26 mouse cellular contexts compared by ENCODE assay signal in the genomic region with DNA sequence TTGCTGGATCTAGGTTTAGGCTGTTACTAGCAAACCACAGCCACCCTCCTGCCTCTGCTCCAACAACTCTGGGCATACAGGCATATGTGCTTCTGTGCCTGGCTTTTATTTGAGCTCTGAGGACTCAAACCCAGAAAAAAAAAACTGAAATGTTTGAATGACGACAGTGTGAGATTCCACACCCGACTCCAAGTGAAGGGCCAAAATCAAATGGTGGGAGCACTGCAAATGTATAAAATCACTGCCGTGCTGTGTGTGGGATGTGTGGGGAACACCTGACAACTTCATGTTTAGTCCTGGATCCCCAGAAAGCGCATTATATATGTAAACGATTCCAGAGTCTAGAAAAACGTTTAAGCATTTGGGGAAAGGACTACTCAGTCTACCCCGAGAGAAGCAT.
DNase-seq lines count a peak whose midpoint lies in the region; ATAC-seq lines count a peak whose summit lies in the region.
"Had no signal": no experiment of that assay in that cellular context is flagged by ENCODE, and none has a peak within 500 bp of the region (broad histone marks: within the 10 kb centered on the region; RNA-seq: fewer than 3 reads in every experiment).

No protein-coding gene starts in this region.

- no peak for DNase-seq in frontal cortex, postnatal 10 days (ENCODE audit: low spot score in 2 of 2)
- peak; percentile 23 for DNase-seq in right cerebral cortex, adult 18-20 months
- no peak for DNase-seq in right cerebral cortex, postnatal 36 days (ENCODE audit: low spot score in 2 of 2)
- no peak for DNase-seq in limb, embryonic 10.5 days (ENCODE audit: low spot score)
- DNase-seq: adrenal gland, postnatal 10 days; adrenal gland, postnatal 36 days; B cell, adult 2 months; cerebellum, adult 11 months; cerebellum, adult 2 months; cerebellum, postnatal 10 days; cerebellum, postnatal 36 days; gastrocnemius, adult 2 months; gastrocnemius, postnatal 14 days; heart, adult 11 months had no signal

- no peak overlapping the region for H3K4me2 ChIP-seq in hindbrain, embryonic 13.5 days
- H3K4me2 ChIP-seq: embryonic facial prominence, embryonic 13.5 days; forebrain, embryonic 15.5 days; heart, embryonic 11.5 days; hindbrain, embryonic 12.5 days; intestine, embryonic 15.5 days had no signal

- 72% methylated on average over 7 of the region's 7 CpGs for WGBS in limb, embryonic 10.5 days
- 51% methylated on average over 7 of the region's 7 CpGs for WGBS in hindbrain, embryonic 13.5 days

- H3K36me3 ChIP-seq in limb, embryonic 10.5 days, result no peaks in the 10 kb centered on the region
- no peaks in the 10 kb centered on the region for H3K36me3 ChIP-seq in hindbrain, embryonic 13.5 days
- H3K36me3 ChIP-seq: embryonic facial prominence, embryonic 10.5 days; embryonic facial prominence, embryonic 13.5 days; forebrain, embryonic 10.5 days; forebrain, embryonic 15.5 days; G1E; hindbrain, embryonic 12.5 days; intestine, embryonic 15.5 days had no signal

- H3K9me3 ChIP-seq in limb, embryonic 10.5 days (replicated peaks), result no peaks in the 10 kb centered on the region
- no peaks in the 10 kb centered on the region for H3K9me3 ChIP-seq in hindbrain, embryonic 13.5 days
- H3K9me3 ChIP-seq: embryonic facial prominence, embryonic 10.5 days; embryonic facial prominence, embryonic 13.5 days; forebrain, embryonic 10.5 days; forebrain, embryonic 15.5 days; hindbrain, embryonic 12.5 days; intestine, embryonic 15.5 days had no signal

- H3K9ac ChIP-seq in hindbrain, embryonic 13.5 days, result no peak overlapping the region
- H3K9ac ChIP-seq: embryonic facial prominence, embryonic 13.5 days; forebrain, embryonic 15.5 days; hindbrain, embryonic 12.5 days; intestine, embryonic 15.5 days had no signal

- peaks cover 29% of the 10 kb centered on the region for H3K4me1 ChIP-seq in limb, embryonic 10.5 days
- peaks cover 38% of the 10 kb centered on the region for H3K4me1 ChIP-seq in hindbrain, embryonic 13.5 days (replicated peaks)
- H3K4me1 ChIP-seq: intestine, embryonic 15.5 days had no signal

- peak; percentile 55 for ATAC-seq in frontal cortex, adult (ENCODE audit: low TSS enrichment)
- no peak for ATAC-seq in hindbrain, embryonic 13.5 days (ENCODE audit: low FRiP score)
- ATAC-seq: intestine, embryonic 15.5 days; Patski had no signal

- peak overlapping the region; percentile 60; the same call in 1 of the 2 replicates for H3K27ac ChIP-seq in limb, embryonic 10.5 days
- no peak overlapping the region for H3K27ac ChIP-seq in hindbrain, embryonic 13.5 days
- H3K27ac ChIP-seq: embryonic facial prominence, embryonic 10.5 days; embryonic facial prominence, embryonic 13.5 days; forebrain, embryonic 10.5 days; forebrain, embryonic 15.5 days; gastrocnemius, adult 2 months; hindbrain, embryonic 12.5 days; intestine, embryonic 15.5 days had no signal

- no peak overlapping the region for H3K4me3 ChIP-seq in limb, embryonic 10.5 days
- no peak overlapping the region for H3K4me3 ChIP-seq in hindbrain, embryonic 13.5 days
- H3K4me3 ChIP-seq: embryonic facial prominence, embryonic 10.5 days; embryonic facial prominence, embryonic 13.5 days; forebrain, embryonic 10.5 days; forebrain, embryonic 15.5 days; gastrocnemius, adult 2 months; hindbrain, embryonic 12.5 days; intestine, embryonic 15.5 days had no signal

- H3K27me3 ChIP-seq in limb, embryonic 10.5 days (ENCODE audit: low read depth, poor library complexity, severe bottlenecking), result peaks cover 12% of the 10 kb centered on the region; the same call in 1 of the 2 replicates
- H3K27me3 ChIP-seq in hindbrain, embryonic 13.5 days, result peaks cover 67% of the 10 kb centered on the region
- H3K27me3 ChIP-seq: CH12.LX; intestine, embryonic 15.5 days had no signal
